Mouse (Mus musculus) thymus, adult 2 months (tissue): ENCODE data around the gene Erbb2.

Experiments
- CTCF ChIP-seq: fragments of 200-500 bp; IDR thresholded peaks from 2 replicates; pipeline ENCODE4 v1.5.1; 2012; ENCODE audit warnings: mild to moderate bottlenecking, control low read depth, low read length, moderate library complexity, borderline replicate concordance; ENCODE audit not compliant: control insufficient read depth, poor library complexity, insufficient read depth; ENCODE audit errors: extremely low read depth
- POLR2A ChIP-seq: fragments of 200-500 bp; IDR thresholded peaks from 2 replicates; pipeline ENCODE4 v1.6.1; 2012; ENCODE audit warnings: mild to moderate bottlenecking, low read length, control low read depth, moderate library complexity; ENCODE audit not compliant: control insufficient read depth, poor library complexity, insufficient read depth; ENCODE audit errors: extremely low read depth

GRCm38 (mm10) chr11:98394301-98394700 is 18.0 kb upstream of the Erbb2 start:
- TF ChIP-seq CTCF = no peak
- TF ChIP-seq POLR2A = no peak
